Mouse (Mus musculus) MEL (cell line): ENCODE measurements around the gene Gpr55. TPM values are rescaled to one million over a fixed set of nuclear protein-coding genes. Genes with fewer than 3 reads are reported as not detected.

Experiments used
- DNase-seq: peaks from one replicate; pipeline ENCODE4 v3.0.0; 2011; ENCODE audit warnings: low read depth, low spot score
- H3K27ac ChIP-seq: 2 replicates; pipeline ENCODE4 v1.5.1; 2012; ENCODE audit warnings: low read depth, mild to moderate bottlenecking, control low read depth, low read length, moderate library complexity; ENCODE audit not compliant: control insufficient read depth
- H3K27me3 ChIP-seq, 2 experiments: fragments of 150-350 bp in 1 of 2; sonication (generic) in 1 of 2; 2 replicates each; pipeline ENCODE4 v1.6.1; 2012; ENCODE audit warnings: low read length in 2 of 2, mild to moderate bottlenecking in 2 of 2, improper control_type of control experiment in 1 of 2, moderate library complexity in 1 of 2; ENCODE audit not compliant: insufficient read depth in 2 of 2, control insufficient read depth in 1 of 2
- H3K36me3 ChIP-seq, 2 experiments: 2 replicates each; pipeline ENCODE4 v1.6.1; 2012 to 2014; ENCODE audit warnings: low read length in 2 of 2, improper control_type of control experiment in 1 of 2, inconsistent platforms in 1 of 2, mild to moderate bottlenecking in 1 of 2; ENCODE audit not compliant: insufficient read depth in 2 of 2, control insufficient read depth in 1 of 2
- H3K4me1 ChIP-seq, 2 experiments: fragments of 150-350 bp in 1 of 2; sonication (generic) in 1 of 2; 2 replicates each; pipeline ENCODE4 v1.6.1; 2012; ENCODE audit warnings: low read length in 2 of 2, improper control_type of control experiment in 1 of 2, mild to moderate bottlenecking in 1 of 2; ENCODE audit not compliant: insufficient read depth in 2 of 2, control insufficient read depth in 1 of 2
- H3K4me3 ChIP-seq, 2 experiments: fragments of 150-350 bp in 1 of 2; sonication (generic) in 1 of 2; 2 replicates each; pipeline ENCODE4 v1.5.1; 2012; ENCODE audit warnings: low read depth in 2 of 2, low read length in 2 of 2, mild to moderate bottlenecking in 2 of 2, moderate library complexity in 2 of 2, control low read depth in 1 of 2, improper control_type of control experiment in 1 of 2; ENCODE audit not compliant: control insufficient read depth in 1 of 2, insufficient read depth in 1 of 2
- H3K79me2 ChIP-seq: 2 replicates; pipeline ENCODE4 v1.6.1; 2012; ENCODE audit warnings: mild to moderate bottlenecking, low read length, moderate library complexity; ENCODE audit not compliant: control insufficient read depth, poor library complexity, insufficient read depth
- H3K9ac ChIP-seq: 2 replicates; pipeline ENCODE4 v1.6.1; 2012; ENCODE audit warnings: low read depth, mild to moderate bottlenecking, control low read depth, low read length, moderate library complexity; ENCODE audit not compliant: control insufficient read depth, poor library complexity, severe bottlenecking
- H3K9me3 ChIP-seq: fragments of 150-350 bp; sonication (generic); replicated peaks from 2 replicates; pipeline ENCODE4 v1.6.1; 2012; ENCODE audit warnings: mild to moderate bottlenecking, low read length, improper control_type of control experiment, moderate library complexity; ENCODE audit not compliant: insufficient read depth
- CHD1 ChIP-seq: IDR thresholded peaks from 2 replicates; pipeline ENCODE4 v1.6.1; 2012; ENCODE audit warnings: low read depth, mild to moderate bottlenecking, inconsistent platforms, low read length, improper control_type of control experiment
- CHD2 ChIP-seq: IDR thresholded peaks from 2 replicates; pipeline ENCODE4 v1.6.1; 2011; ENCODE audit warnings: low read length, improper control_type of control experiment
- CTCF ChIP-seq, 3 experiments: IDR thresholded peaks in 2 of 3; conservative IDR thresholded peaks in 1 of 3; 2 replicates each; pipeline ENCODE4 v1.5.1; 2011 to 2012; ENCODE audit warnings: low read length in 3 of 3, low read depth in 2 of 3, mild to moderate bottlenecking in 2 of 3, improper control_type of control experiment in 1 of 3, inconsistent platforms in 1 of 3, mixed read lengths in 1 of 3, moderate library complexity in 1 of 3; ENCODE audit not compliant: control insufficient read depth in 1 of 3, insufficient read depth in 1 of 3, poor library complexity in 1 of 3, severe bottlenecking in 1 of 3
- ETS1 ChIP-seq: IDR thresholded peaks from 2 replicates; pipeline ENCODE4 v1.6.1; 2012; ENCODE audit warnings: low read depth, mild to moderate bottlenecking, inconsistent platforms, low read length, improper control_type of control experiment, moderate library complexity
- GABPA ChIP-seq: IDR thresholded peaks from 2 replicates; pipeline ENCODE4 v1.6.1; 2012; ENCODE audit warnings: low read depth, mild to moderate bottlenecking, inconsistent platforms, low read length, improper control_type of control experiment, moderate library complexity
- MAFK ChIP-seq: IDR thresholded peaks from 2 replicates; pipeline ENCODE4 v1.6.1; 2011; ENCODE audit warnings: low read depth, mild to moderate bottlenecking, low read length, improper control_type of control experiment, borderline replicate concordance
- MXI1 ChIP-seq: IDR thresholded peaks from 2 replicates; pipeline ENCODE4 v1.6.1; 2011; ENCODE audit warnings: mild to moderate bottlenecking, low read depth, low read length, improper control_type of control experiment
- NELFE ChIP-seq: IDR thresholded peaks from 2 replicates; pipeline ENCODE4 v1.6.1; 2011; ENCODE audit warnings: low read depth, low read length, improper control_type of control experiment
- RAD21 ChIP-seq: IDR thresholded peaks from 2 replicates; pipeline ENCODE4 v1.6.1; 2011; ENCODE audit warnings: mild to moderate bottlenecking, low read depth, low read length, improper control_type of control experiment
- RCOR1 ChIP-seq: IDR thresholded peaks from 2 replicates; pipeline ENCODE4 v1.6.1; 2012; ENCODE audit warnings: low read depth, mild to moderate bottlenecking, inconsistent platforms, low read length, improper control_type of control experiment
- USF2 ChIP-seq, 2 experiments: IDR thresholded peaks; 2 replicates each; pipeline ENCODE4 v1.6.1; 2011 to 2012; ENCODE audit warnings: improper control_type of control experiment in 2 of 2, low read length in 2 of 2, borderline replicate concordance in 1 of 2, inconsistent platforms in 1 of 2, low read depth in 1 of 2, mild to moderate bottlenecking in 1 of 2; ENCODE audit not compliant: insufficient read depth in 1 of 2
- polyA plus RNA-seq, 2 experiments: library from polyadenylated mRNA; stranded (reverse) in 1 of 2; unstranded in 1 of 2; fragments of >175 nt in 1 of 2; fragments of >200 nt in 1 of 2; gene quantifications; 2 replicates each; pipeline versions ENCODE4 v1.2.1 to v1.2.4; 2012; ENCODE audit warnings: low replicate concordance in 2 of 2, low read depth in 1 of 2; ENCODE audit not compliant: insufficient read length in 2 of 2, insufficient read depth in 1 of 2, missing spikeins in 1 of 2
- total RNA-seq: library from RNA; depleted of rRNA; stranded (reverse); fragments of 300-350 nt; gene quantifications from 2 replicates; pipeline ENCODE4 v1.2.3, GENCODE M21; 2012

Gene Gpr55
- total and polyA plus RNA-seq, 3 experiments: 0.01 to 0.04 TPM; not detected in 1

DNA sequence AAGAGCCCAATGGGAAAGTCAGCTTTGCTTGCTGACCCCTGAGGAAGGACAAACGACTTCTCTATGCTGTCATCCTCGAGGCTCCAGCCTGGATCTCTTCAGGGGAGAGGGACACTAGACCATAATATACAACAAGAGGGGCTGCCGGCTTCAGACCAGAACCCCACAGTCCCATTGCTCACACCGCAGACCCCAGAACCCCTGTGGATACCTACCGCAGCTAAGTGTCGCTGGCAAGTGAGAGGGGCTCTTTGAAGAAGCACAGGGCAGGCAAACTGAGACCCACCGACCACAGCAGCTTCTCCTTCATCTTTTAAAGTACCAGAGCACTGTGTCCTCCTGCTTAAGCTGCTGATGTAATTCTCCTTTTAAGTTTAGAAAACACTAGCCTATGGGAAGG, 26.2 kb downstream of the Gpr55 start:
- Histone ChIP-seq H3K4me3 (no peak overlapping the region), H3K79me2 (no peaks in the 10 kb centered on the region), H3K9me3 (no peaks in the 10 kb centered on the region), H3K9ac (no peak overlapping the region), H3K27me3 (peaks cover 0 to 11% of the 10 kb centered on the region in 2 experiments; a peak in 2 of 4 replicates), H3K27ac (no peak overlapping the region), H3K4me1 (no peaks in the 10 kb centered on the region), H3K36me3 (no peaks in the 10 kb centered on the region)
- DNase-seq: no peak
- TF ChIP-seq USF2 (IDR thresholded peaks at IDR 0.05; ENCODE audit: borderline replicate concordance in 1 of 2, insufficient read depth in 1 of 2, low read depth in 1 of 2, low read length in 2 of 2) (no peak), MAFK (no peak)

DNA sequence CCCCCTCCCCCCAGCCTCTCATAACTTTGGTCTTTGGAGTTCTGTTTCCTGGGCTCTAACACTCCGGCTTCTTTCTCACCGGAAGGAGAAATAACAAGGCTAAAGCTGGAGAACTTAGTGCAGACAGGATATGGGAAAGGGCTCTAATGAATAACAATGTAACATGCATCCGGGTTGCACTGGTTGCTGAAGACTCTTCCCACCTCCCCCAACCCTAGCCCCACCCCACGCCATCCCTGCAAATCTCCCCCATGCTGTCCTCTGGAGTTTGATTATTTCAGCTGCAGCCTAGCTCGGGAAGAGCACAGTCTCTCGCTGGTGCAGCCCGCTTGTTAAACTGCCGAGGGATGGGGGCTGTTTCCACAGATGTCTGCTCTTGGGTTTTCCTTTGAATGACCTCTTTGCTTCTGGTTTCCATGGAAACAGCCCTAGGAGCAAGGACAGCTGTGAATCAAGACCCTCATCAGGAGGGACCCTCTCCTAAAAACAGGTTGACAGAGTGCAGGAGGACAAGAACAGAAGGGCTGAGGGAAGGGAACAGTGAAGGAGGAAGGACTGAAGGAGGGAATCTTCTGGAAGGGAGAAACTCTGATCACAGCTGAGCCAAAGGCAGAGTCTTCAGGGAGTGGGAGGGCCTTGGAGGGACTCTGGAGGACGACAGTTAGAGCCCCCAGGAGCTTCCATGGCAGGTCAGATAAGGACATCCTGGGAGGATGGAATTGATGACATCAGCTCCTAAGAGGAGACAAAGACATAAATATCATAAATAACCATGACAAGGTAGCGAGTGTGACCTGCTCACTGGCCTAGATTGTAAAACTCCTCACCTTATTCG, 27.0 kb downstream of the Gpr55 start:
- Histone ChIP-seq H3K27ac (no peak overlapping the region), H3K4me3 (no peak overlapping the region), H3K9ac (no peak overlapping the region), H3K4me1 (no peaks in the 10 kb centered on the region), H3K79me2 (no peaks in the 10 kb centered on the region), H3K9me3 (no peaks in the 10 kb centered on the region), H3K27me3 (peaks cover 0 to 9% of the 10 kb centered on the region in 2 experiments; a peak in 2 of 4 replicates), H3K36me3 (no peaks in the 10 kb centered on the region)
- no peak for DNase-seq
- no peak for TF ChIP-seq RAD21
- TF ChIP-seq CTCF (IDR thresholded peaks at IDR 0.05 in 2 of 3, conservative IDR thresholded peaks at IDR 0.05 in 1 of 3; ENCODE audit: control insufficient read depth in 1 of 3, insufficient read depth in 1 of 3, low read depth in 2 of 3, low read length in 3 of 3, poor library complexity in 1 of 3, severe bottlenecking in 1 of 3): no peak
- no peak for TF ChIP-seq MXI1
- no peak for TF ChIP-seq CHD1
- TF ChIP-seq ETS1: no peak
- no peak for TF ChIP-seq CHD2
- no peak for TF ChIP-seq RCOR1
- no peak for TF ChIP-seq NELFE

DNA sequence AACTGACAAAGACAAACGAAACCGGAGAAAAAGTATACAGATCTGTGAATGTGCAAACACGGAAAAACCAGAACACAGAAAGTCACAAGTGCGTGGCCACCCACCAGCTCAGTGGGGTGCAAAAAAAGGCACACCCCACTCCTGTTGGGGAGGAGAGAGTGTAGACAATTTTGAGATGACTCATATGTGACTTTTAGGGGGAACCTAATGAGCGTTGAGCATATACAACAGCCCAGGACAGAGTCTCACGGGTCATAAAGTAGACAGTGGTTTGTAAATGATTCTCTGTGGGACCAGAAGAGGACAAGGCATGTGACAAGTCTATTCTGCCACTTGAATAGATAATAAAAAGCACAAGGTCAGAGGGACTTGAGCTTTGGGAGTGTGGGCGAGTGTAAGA, 27.6 kb downstream of the Gpr55 start:
- no peak overlapping the region for H3K4me3 ChIP-seq
- H3K27me3 ChIP-seq: peaks cover 0 to 9% of the 10 kb centered on the region in 2 experiments; a peak in 3 of 4 replicates
- no peak overlapping the region for H3K9ac ChIP-seq
- no peak overlapping the region for H3K27ac ChIP-seq
- H3K9me3 ChIP-seq: no peaks in the 10 kb centered on the region
- no peaks in the 10 kb centered on the region for H3K79me2 ChIP-seq
- H3K36me3 ChIP-seq: no peaks in the 10 kb centered on the region
- DNase-seq: no peak
- H3K4me1 ChIP-seq: no peaks in the 10 kb centered on the region
- no peak for TF ChIP-seq GABPA
- no peak for TF ChIP-seq NELFE
- TF ChIP-seq ETS1: no peak
- TF ChIP-seq, all 39 proteins: peak for 0
